Mouse (Mus musculus) small intestine, adult 2 months (tissue): ENCODE results near the gene Olfr1277.

Experiments used
- CTCF ChIP-seq: fragments of 200-500 bp; IDR thresholded peaks from 2 replicates; pipeline ENCODE4 v1.5.1; 2012; ENCODE audit warnings: low read depth, mild to moderate bottlenecking, control low read depth, inconsistent platforms, low read length, moderate library complexity, mixed read lengths; ENCODE audit not compliant: insufficient replicate concordance, insufficient read length; ENCODE audit errors: extremely low read depth
- POLR2A ChIP-seq: fragments of 200-500 bp; IDR thresholded peaks from 2 replicates; pipeline ENCODE4 v1.6.1; 2012; ENCODE audit warnings: low read depth, mild to moderate bottlenecking, control low read depth, inconsistent platforms, low read length, moderate library complexity

DNA sequence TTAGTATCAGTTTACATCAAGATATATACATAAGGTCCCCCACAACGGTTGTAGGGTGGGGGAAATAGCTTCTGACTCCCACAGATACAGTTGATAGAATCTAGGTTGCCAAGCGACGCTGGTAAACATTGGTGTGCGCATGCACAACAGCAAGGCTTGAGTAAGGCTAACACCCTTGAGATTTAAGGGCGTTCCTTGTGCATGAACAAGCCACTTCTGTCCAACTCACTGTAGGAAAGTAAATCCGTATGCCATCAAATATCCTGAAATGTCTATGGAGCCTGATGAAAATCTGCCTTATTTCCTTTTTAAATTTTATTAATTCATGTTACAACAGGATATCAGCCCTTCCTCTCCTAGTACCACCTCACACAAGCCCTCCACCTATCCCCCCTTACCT, 44.4 kb downstream of the Olfr1277 start, which contains the start of gene 4930430A15Rik:
- TF ChIP-seq CTCF (no peak), POLR2A (no peak)
